Mouse (Mus musculus): ENCODE results near the gene Gpd2. TPM values are rescaled to one million over a fixed set of nuclear protein-coding genes. Genes with fewer than 3 reads are reported as not detected.

The Gpd2 gene
- total and polyA plus RNA-seq, 2 experiments from 2014 or later: 31.1 to 33.0 TPM

DNA sequence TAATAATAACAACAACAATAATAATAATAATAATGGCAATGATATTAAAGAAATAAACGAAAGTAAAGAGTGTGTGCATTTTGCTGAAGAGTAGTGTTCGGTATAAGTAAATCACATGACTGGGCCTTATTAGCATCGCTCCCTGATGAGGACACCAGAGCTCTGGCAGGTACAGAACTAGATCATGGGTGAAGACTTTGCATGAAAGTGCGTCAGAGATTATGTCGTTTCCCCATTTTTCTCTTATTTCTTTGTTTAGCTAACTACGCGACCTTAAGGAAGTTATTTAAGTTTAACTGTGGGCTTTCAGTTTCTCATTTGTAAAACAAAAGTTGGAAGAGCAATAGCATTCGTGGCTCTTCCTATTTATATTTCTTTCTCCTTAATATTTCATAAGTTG is 5.1 kb upstream of the Gpd2 start:
- 93% methylated on average over 8 of the region's 8 CpGs for WGBS
- H3K36me3 ChIP-seq (ENCODE audit: insufficient read depth, low read length): no peaks in the 10 kb centered on the region
- no peak overlapping the region for H3K27ac ChIP-seq (ENCODE audit: low read depth, low read length)
- H3K9ac ChIP-seq (replicated peaks; ENCODE audit: low read length, poor library complexity, severe bottlenecking): no peak overlapping the region
- no peaks in the 10 kb centered on the region for H3K9me3 ChIP-seq (ENCODE audit: low read length)
- H3K27me3 ChIP-seq (ENCODE audit: insufficient read depth, low read length): no peaks in the 10 kb centered on the region; the same call in 1 of the 2 replicates
- ATAC-seq (ENCODE audit: low FRiP score): no peak
- no peak for TF ChIP-seq CTCF (IDR thresholded peaks at IDR 0.05)
- H3K4me2 ChIP-seq (ENCODE audit: low read depth, low read length, poor library complexity, severe bottlenecking): no peak overlapping the region
- no peaks in the 10 kb centered on the region for H3K4me1 ChIP-seq (ENCODE audit: insufficient read depth, low read length)
- no peak overlapping the region for H3K4me3 ChIP-seq (ENCODE audit: low read depth, low read length)
- no peak for DNase-seq (ENCODE audit: low spot score)

DNA sequence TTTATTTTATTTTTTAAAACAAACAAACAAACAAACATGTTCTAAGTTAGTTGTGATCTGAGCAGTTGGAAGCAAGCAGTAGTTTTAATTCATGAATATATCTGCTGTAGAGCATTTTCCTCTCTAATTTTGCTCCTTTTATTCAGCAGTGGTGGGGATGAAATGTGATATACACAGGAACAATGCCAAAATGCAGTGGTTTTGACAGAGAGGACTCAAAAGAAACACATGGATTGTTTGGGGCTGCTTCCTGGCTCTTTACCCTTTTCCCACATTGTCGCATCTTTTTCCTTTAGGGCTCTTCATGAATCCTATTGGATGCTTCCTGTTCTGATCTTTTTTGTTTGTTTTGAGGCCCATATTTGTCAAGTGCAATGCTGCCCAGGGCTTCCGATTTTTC is 1.2 kb upstream of the Gpd2 start:
- no peak overlapping the region for H3K4me2 ChIP-seq (ENCODE audit: low read depth, low read length, poor library complexity, severe bottlenecking)
- no peaks in the 10 kb centered on the region for H3K9me3 ChIP-seq (ENCODE audit: low read length)
- WGBS: 85% methylated on average over 2 of the region's 2 CpGs
- H3K4me1 ChIP-seq (ENCODE audit: insufficient read depth, low read length): no peaks in the 10 kb centered on the region
- ATAC-seq (ENCODE audit: low FRiP score) (no peak), DNase-seq (ENCODE audit: low spot score) (no peak)
- no peak overlapping the region for H3K4me3 ChIP-seq (ENCODE audit: low read depth, low read length)
- H3K27ac ChIP-seq (ENCODE audit: low read depth, low read length): no peak overlapping the region
- no peak for TF ChIP-seq CTCF (IDR thresholded peaks at IDR 0.05)
- no peak overlapping the region for H3K9ac ChIP-seq (replicated peaks; ENCODE audit: low read length, poor library complexity, severe bottlenecking)
- H3K36me3 ChIP-seq (ENCODE audit: insufficient read depth, low read length): no peaks in the 10 kb centered on the region
- H3K27me3 ChIP-seq (ENCODE audit: insufficient read depth, low read length): no peaks in the 10 kb centered on the region; the same call in 1 of the 2 replicates

DNA sequence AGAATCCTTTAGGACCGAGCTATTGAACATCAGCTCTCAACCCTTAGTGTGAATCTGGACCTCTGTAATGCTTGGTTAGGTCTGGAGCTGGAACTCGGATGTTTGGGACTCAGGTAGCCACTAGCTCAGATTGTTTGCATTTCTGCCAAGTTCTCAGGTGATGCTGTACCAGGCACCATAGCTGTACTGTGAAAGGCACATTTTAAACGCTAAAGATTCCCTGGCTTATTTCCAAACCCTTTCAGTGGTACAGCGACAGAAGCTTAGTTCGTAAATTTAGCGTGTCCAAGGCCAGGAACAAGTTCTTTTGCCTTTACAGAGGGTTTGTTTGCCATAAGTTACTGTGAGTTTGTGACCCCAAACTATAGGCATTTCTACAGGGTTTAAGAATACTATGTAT is 409 bp upstream of the Gpd2 start:
- Histone ChIP-seq H3K4me1 (ENCODE audit: insufficient read depth, low read length) (no peaks in the 10 kb centered on the region), H3K27ac (ENCODE audit: low read depth, low read length) (no peak overlapping the region), H3K27me3 (ENCODE audit: insufficient read depth, low read length) (no peaks in the 10 kb centered on the region; the same call in 1 of the 2 replicates), H3K9me3 (ENCODE audit: low read length) (no peaks in the 10 kb centered on the region), H3K9ac (replicated peaks; ENCODE audit: low read length, poor library complexity, severe bottlenecking) (no peak overlapping the region), H3K4me3 (ENCODE audit: low read depth, low read length) (peak overlapping the region; percentile 70), H3K4me2 (ENCODE audit: low read depth, low read length, poor library complexity, severe bottlenecking) (peak overlapping the region; percentile 97), H3K36me3 (ENCODE audit: insufficient read depth, low read length) (no peaks in the 10 kb centered on the region)
- TF ChIP-seq CTCF (IDR thresholded peaks at IDR 0.05): no peak
- DNase-seq (ENCODE audit: low spot score) (no peak), ATAC-seq (ENCODE audit: low FRiP score) (no peak)
- WGBS: 32% methylated on average over 6 of the region's 6 CpGs

DNA sequence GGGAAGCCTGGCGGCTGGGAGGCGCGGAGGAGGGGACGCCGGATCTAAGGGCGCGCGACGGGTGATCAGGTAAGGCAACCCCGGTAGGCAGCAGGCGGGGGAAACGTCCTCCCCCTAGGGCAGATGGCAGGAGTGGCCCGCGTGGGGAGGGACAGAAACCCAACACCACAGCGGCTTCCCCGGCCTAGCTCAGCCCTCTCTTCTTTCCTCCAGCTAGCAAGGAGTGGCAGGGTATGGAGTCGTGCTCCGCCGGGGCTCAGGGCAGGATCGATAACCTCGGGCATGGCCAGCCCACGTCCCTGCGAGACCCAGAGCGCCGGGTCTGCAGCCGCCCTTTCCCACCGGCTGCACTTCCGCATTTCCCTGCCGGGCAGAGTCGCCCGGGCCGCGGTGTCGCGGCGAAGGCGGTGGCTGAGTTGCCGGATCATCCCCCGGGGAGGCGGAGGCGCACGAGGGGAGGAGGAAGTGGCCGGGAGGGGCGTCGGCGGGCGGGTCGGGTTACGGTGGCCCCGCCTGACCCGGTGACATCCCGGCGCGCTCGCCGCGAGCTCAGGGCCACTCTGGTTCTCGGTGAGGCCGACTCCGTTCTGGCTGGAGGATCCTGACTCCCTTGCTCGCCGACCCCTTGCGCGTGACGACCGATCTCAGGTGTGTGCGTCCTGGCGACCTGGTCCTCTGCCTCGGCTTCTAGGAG is 632 bp downstream of the Gpd2 start:
- H3K9ac ChIP-seq (replicated peaks; ENCODE audit: low read length, poor library complexity, severe bottlenecking): peak overlapping the region; percentile 84
- TF ChIP-seq CTCF (IDR thresholded peaks at IDR 0.05): no peak

DNA sequence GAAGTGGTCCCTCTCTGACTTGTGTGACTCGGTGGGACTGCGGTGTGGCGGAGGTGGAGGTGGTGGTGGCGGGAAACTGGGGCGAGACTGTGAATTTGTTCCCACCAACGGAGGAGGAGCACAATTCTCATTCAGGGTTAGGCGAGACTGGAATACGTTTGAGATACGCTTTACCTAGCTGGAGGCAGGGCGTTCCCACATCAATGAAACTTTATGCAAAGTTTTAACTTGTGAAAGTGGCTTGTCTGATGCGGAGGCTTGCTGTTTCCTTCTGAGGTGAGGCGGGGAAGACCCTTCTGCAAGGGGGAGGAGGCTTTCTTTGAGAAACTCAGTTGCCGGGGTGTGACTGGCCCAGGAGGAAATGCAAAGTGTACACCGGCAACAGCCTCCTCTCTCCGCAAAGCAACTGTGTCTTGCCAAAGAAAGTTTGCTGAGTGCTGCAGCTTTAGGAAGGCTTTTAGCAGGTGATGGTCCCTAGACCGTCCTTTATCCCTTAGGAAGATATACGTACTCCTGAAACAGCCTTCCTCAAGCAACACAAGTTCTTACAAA is 1.3 kb downstream of the Gpd2 start:
- H3K4me3 ChIP-seq (ENCODE audit: low read depth, low read length): peak overlapping the region; percentile 70
- H3K27me3 ChIP-seq (ENCODE audit: insufficient read depth, low read length): no peaks in the 10 kb centered on the region; the same call in 1 of the 2 replicates
- peak overlapping the region; percentile 84 for H3K9ac ChIP-seq (replicated peaks; ENCODE audit: low read length, poor library complexity, severe bottlenecking)
- no peaks in the 10 kb centered on the region for H3K9me3 ChIP-seq (ENCODE audit: low read length)
- 0 out of 2 replicates have a peak, but pooled peaks have one; percentile 6 for ATAC-seq (ENCODE audit: low FRiP score)
- H3K36me3 ChIP-seq (ENCODE audit: insufficient read depth, low read length): no peaks in the 10 kb centered on the region
- 6% methylated on average over 17 of the region's 17 CpGs for WGBS
- H3K4me1 ChIP-seq (ENCODE audit: insufficient read depth, low read length): no peaks in the 10 kb centered on the region
- TF ChIP-seq CTCF (IDR thresholded peaks at IDR 0.05): no peak
- peak overlapping the region; percentile 21; the same call in 1 of the 2 replicates for H3K27ac ChIP-seq (ENCODE audit: low read depth, low read length)
- peak overlapping the region; percentile 97 for H3K4me2 ChIP-seq (ENCODE audit: low read depth, low read length, poor library complexity, severe bottlenecking)
- DNase-seq (ENCODE audit: low spot score): no peak

More for the DNA sequence above, 632 bp downstream of the Gpd2 start:
- H3K4me3 ChIP-seq (ENCODE audit: low read depth, low read length): peak overlapping the region; percentile 70
- H3K27ac ChIP-seq (ENCODE audit: low read depth, low read length): peak overlapping the region; percentile 21
- H3K36me3 ChIP-seq (ENCODE audit: insufficient read depth, low read length): no peaks in the 10 kb centered on the region
- ATAC-seq (ENCODE audit: low FRiP score): peak; percentile 79
- no peaks in the 10 kb centered on the region; the same call in 1 of the 2 replicates for H3K27me3 ChIP-seq (ENCODE audit: insufficient read depth, low read length)
- H3K4me2 ChIP-seq (ENCODE audit: low read depth, low read length, poor library complexity, severe bottlenecking): peak overlapping the region; percentile 97
- H3K9me3 ChIP-seq (ENCODE audit: low read length): no peaks in the 10 kb centered on the region
- peak; percentile 49 for DNase-seq (ENCODE audit: low spot score)
- under 1% methylated on average over 50 of the region's 69 CpGs for WGBS
- no peaks in the 10 kb centered on the region for H3K4me1 ChIP-seq (ENCODE audit: insufficient read depth, low read length)

DNA sequence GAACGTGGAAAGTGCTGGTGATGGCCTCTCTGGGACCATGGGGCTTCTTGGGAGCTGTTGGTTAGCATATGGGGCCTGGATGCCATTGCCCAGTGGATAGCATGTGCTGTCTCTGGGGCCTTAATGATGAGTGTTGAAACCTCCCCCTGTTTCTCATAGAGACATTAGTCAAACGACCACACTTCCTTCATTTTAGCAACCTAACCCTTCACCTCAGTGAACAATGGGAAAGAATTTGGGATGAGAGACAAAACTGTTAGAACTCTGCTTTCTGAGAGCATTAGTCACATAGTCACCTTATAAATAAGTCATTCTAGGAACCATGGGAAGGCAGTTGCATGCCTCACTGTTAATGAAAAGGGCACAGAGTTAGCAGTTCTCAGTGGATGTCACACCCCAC is 1.9 kb downstream of the Gpd2 start:
- ATAC-seq (ENCODE audit: low FRiP score) (no peak), DNase-seq (ENCODE audit: low spot score) (no peak)
- Histone ChIP-seq H3K9me3 (ENCODE audit: low read length) (no peaks in the 10 kb centered on the region), H3K27ac (ENCODE audit: low read depth, low read length) (no peak overlapping the region), H3K27me3 (ENCODE audit: insufficient read depth, low read length) (no peaks in the 10 kb centered on the region; the same call in 1 of the 2 replicates), H3K4me3 (ENCODE audit: low read depth, low read length) (no peak overlapping the region), H3K4me1 (ENCODE audit: insufficient read depth, low read length) (no peaks in the 10 kb centered on the region), H3K36me3 (ENCODE audit: insufficient read depth, low read length) (no peaks in the 10 kb centered on the region), H3K9ac (replicated peaks; ENCODE audit: low read length, poor library complexity, severe bottlenecking) (no peak overlapping the region), H3K4me2 (ENCODE audit: low read depth, low read length, poor library complexity, severe bottlenecking) (no peak overlapping the region)
- WGBS: 36% methylated on average over 2 of the region's 2 CpGs
- no peak for TF ChIP-seq CTCF (IDR thresholded peaks at IDR 0.05)
